Mouse (Mus musculus): ENCODE data around the gene Slc13a2. TPM values are rescaled to one million over a fixed set of nuclear protein-coding genes. Genes with fewer than 3 reads are reported as not detected.

Gene Slc13a2
- polyA plus RNA-seq, 1 experiment from 2014 or later: 0.12 TPM

DNA sequence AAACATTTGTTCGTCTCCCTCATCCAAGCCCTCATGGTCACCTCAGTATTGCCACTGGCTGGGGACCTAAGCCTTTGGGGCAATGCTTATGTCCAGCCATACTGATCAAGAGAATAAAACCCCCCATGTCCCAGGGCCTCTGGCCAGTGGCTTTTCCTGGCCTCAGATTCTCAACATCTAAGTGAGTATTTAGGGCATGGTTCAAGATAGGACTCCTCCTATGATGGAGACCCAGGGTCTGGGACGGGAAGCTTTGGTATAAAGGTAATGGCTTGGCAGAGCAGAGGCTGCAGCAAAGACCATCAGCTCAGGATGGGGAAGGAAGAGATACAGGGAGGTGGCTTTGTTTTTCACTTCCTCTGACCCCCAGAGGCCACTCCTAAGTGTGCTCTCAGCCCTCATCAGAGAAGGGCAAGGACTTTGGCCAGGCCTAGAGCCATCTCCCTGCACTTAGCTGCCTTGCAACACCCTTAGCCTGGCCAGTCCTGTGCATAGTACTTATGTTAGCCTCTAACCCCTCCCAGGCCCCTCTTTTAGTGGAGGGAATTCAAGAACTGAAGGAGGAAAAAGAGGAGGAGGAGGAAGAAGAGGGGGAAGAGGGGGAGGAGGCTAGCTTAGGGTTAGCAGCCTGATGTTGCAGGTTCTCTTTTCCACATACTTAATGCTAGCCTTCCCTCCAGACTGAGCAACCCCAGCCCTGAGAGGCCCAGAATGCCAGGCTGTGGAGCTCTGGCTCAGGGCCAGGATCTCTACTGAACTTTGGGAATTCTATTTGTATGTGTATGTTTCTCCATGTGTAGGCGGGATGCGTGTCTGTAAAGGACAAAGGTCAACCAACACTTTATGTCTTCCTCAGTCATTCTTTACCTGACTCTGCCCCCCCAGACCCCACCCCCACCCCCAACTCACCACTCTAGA is 72.3 kb downstream of the Slc13a2 start:
- Histone ChIP-seq H3K27ac (ENCODE audit: low read depth) (no peak overlapping the region), H3K27me3 (replicated peaks; ENCODE audit: control insufficient read depth, insufficient read depth, low read length) (no peaks in the 10 kb centered on the region), H3K9me3 (ENCODE audit: control insufficient read depth, low read length) (no peaks in the 10 kb centered on the region), H3K4me1 (replicated peaks; ENCODE audit: control insufficient read depth, insufficient read depth, low read length) (peaks cover 25% of the 10 kb centered on the region), H3K36me3 (ENCODE audit: control insufficient read depth, insufficient read depth, low read length) (peaks cover 11% of the 10 kb centered on the region; the same call in 1 of the 2 replicates), H3K4me3 (ENCODE audit: low read depth, low read length) (no peak overlapping the region), H3K9ac (ENCODE audit: low read length) (no peak overlapping the region), H3K4me2 (ENCODE audit: low read length) (no peak overlapping the region)
- no peak for ATAC-seq (replicated peaks; ENCODE audit: low FRiP score, low TSS enrichment, low read depth)
- no peak for DNase-seq (ENCODE audit: low spot score)
- WGBS: 60% methylated on average over 4 of the region's 4 CpGs

DNA sequence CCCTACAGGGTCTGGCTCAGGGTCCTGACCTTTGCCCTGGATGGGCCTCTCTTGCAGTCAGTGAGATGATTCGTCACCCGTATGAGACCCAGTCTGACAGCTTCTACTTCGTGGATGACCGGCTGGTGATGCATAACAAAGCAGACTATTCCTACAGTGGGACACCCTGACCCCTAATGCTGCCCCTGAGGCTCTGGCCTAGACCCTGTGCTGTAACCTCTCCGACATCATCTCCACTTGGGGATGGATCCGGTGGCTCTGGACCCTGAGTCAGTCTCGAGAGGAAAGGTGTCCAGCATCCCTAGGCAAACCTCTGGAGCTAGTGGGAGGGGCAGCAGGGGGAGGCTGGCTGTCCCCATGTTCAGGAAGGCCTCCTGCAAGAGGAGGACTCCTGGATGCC is 73.5 kb downstream of the Slc13a2 start:
- WGBS: 42% methylated on average over 7 of the region's 7 CpGs
- no peak for ATAC-seq (replicated peaks; ENCODE audit: low FRiP score, low TSS enrichment, low read depth)

DNA sequence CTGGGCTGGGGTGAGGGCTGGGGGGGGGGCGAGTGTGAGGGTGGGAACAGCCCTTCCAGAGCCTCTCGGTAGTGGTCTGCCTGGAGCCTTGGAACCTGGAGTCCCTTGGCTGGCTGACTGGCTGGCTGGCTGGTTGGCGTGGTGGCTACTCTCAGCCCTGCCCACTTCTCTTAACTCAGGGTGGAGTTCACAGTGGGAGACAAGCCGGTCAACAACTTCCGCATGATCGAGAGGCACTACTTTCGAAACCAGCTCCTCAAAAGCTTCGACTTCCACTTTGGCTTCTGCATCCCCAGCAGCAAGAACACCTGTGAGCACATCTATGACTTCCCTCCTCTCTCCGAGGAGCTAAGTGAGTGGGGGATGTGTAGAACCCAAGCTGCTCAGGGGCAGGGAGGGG is 74.1 kb downstream of the Slc13a2 start:
- DNase-seq (ENCODE audit: low spot score): no peak
- no peak for ATAC-seq (replicated peaks; ENCODE audit: low FRiP score, low TSS enrichment, low read depth)
- peaks cover 11% of the 10 kb centered on the region; the same call in 1 of the 2 replicates for H3K36me3 ChIP-seq (ENCODE audit: control insufficient read depth, insufficient read depth, low read length)
- H3K27ac ChIP-seq (ENCODE audit: low read depth): no peak overlapping the region
- no peak overlapping the region for H3K4me2 ChIP-seq (ENCODE audit: low read length)
- H3K27me3 ChIP-seq (replicated peaks; ENCODE audit: control insufficient read depth, insufficient read depth, low read length): no peaks in the 10 kb centered on the region
- H3K9ac ChIP-seq (ENCODE audit: low read length): no peak overlapping the region
- H3K4me1 ChIP-seq (replicated peaks; ENCODE audit: control insufficient read depth, insufficient read depth, low read length): peaks cover 32% of the 10 kb centered on the region
- no peak overlapping the region for H3K4me3 ChIP-seq (ENCODE audit: low read depth, low read length)
- no peaks in the 10 kb centered on the region for H3K9me3 ChIP-seq (ENCODE audit: control insufficient read depth, low read length)
- 84% methylated on average over 9 of the region's 9 CpGs for WGBS

More for the DNA sequence above, 73.5 kb downstream of the Slc13a2 start:
- no peak for DNase-seq (ENCODE audit: low spot score)
- peaks cover 32% of the 10 kb centered on the region for H3K4me1 ChIP-seq (replicated peaks; ENCODE audit: control insufficient read depth, insufficient read depth, low read length)
- H3K36me3 ChIP-seq (ENCODE audit: control insufficient read depth, insufficient read depth, low read length): peaks cover 11% of the 10 kb centered on the region; the same call in 1 of the 2 replicates
- no peak overlapping the region for H3K4me3 ChIP-seq (ENCODE audit: low read depth, low read length)
- no peaks in the 10 kb centered on the region for H3K9me3 ChIP-seq (ENCODE audit: control insufficient read depth, low read length)
- no peak overlapping the region for H3K27ac ChIP-seq (ENCODE audit: low read depth)
- H3K27me3 ChIP-seq (replicated peaks; ENCODE audit: control insufficient read depth, insufficient read depth, low read length): no peaks in the 10 kb centered on the region
- H3K9ac ChIP-seq (ENCODE audit: low read length): no peak overlapping the region
- no peak overlapping the region for H3K4me2 ChIP-seq (ENCODE audit: low read length)

Other genes with a start within 250 kb of the Slc13a2 start
- 15.2 and 15.4 TPM in 2 replicates for gene Nek8, start 245.5 kb downstream of the Slc13a2 start, polyA plus RNA-seq (2014; fragmentation: Nextera tagmentation; extraction: Ambion mirVana)
- 37.5 and 38.8 TPM in 2 replicates for gene Tlcd1, start 245.5 kb downstream of the Slc13a2 start, polyA plus RNA-seq (2014; fragmentation: Nextera tagmentation; extraction: Ambion mirVana)
- 1,790 and 1,870 TPM in 2 replicates for gene Rpl23a, start 238.6 kb downstream of the Slc13a2 start, polyA plus RNA-seq (2014; fragmentation: Nextera tagmentation; extraction: Ambion mirVana)
- gene Rab34, start 233.8 kb downstream of the Slc13a2 start, polyA plus RNA-seq (2014; fragmentation: Nextera tagmentation; extraction: Ambion mirVana): 121 and 141 TPM in 2 replicates
- gene Proca1, start 228.8 kb downstream of the Slc13a2 start, polyA plus RNA-seq (2014; fragmentation: Nextera tagmentation; extraction: Ambion mirVana): 1.4 and 2.1 TPM in 2 replicates
- gene Sdf2, start 176.5 kb downstream of the Slc13a2 start, polyA plus RNA-seq (2014; fragmentation: Nextera tagmentation; extraction: Ambion mirVana): 77.4 and 86.7 TPM in 2 replicates
- gene Supt6, start 176.2 kb downstream of the Slc13a2 start, polyA plus RNA-seq (2014; fragmentation: Nextera tagmentation; extraction: Ambion mirVana): 26.4 and 28.0 TPM in 2 replicates
- gene 2610507B11Rik, start 160.5 kb downstream of the Slc13a2 start, polyA plus RNA-seq (2014; fragmentation: Nextera tagmentation; extraction: Ambion mirVana): 74.4 and 75.6 TPM in 2 replicates
- 0.17 and 0.24 TPM in 2 replicates for gene BC030499, start 131.4 kb downstream of the Slc13a2 start, polyA plus RNA-seq (2014; fragmentation: Nextera tagmentation; extraction: Ambion mirVana)
- gene Spag5, start 120.7 kb downstream of the Slc13a2 start, polyA plus RNA-seq (2014; fragmentation: Nextera tagmentation; extraction: Ambion mirVana): 34.1 and 40.0 TPM in 2 replicates
- 20.0 and 21.1 TPM in 2 replicates for gene Aldoc, start 99.2 kb downstream of the Slc13a2 start, polyA plus RNA-seq (2014; fragmentation: Nextera tagmentation; extraction: Ambion mirVana)
- 76.2 and 79.1 TPM in 2 replicates for gene Pigs, start 93.8 kb downstream of the Slc13a2 start, polyA plus RNA-seq (2014; fragmentation: Nextera tagmentation; extraction: Ambion mirVana)
- gene Unc119, start 78.7 kb downstream of the Slc13a2 start, polyA plus RNA-seq (2014; fragmentation: Nextera tagmentation; extraction: Ambion mirVana): 39.8 and 42.8 TPM in 2 replicates
- gene Foxn1, start 35.7 kb downstream of the Slc13a2 start, polyA plus RNA-seq (2014; fragmentation: Nextera tagmentation; extraction: Ambion mirVana): not detected in 2 replicates
- gene Slc46a1, start 43.5 kb upstream of the Slc13a2 start, polyA plus RNA-seq (2014; fragmentation: Nextera tagmentation; extraction: Ambion mirVana): 12.4 and 12.8 TPM in 2 replicates
- 3.9 and 4.2 TPM in 2 replicates for gene Sarm1, start 75.5 kb upstream of the Slc13a2 start, polyA plus RNA-seq (2014; fragmentation: Nextera tagmentation; extraction: Ambion mirVana)
- gene Vtn, start 76.9 kb upstream of the Slc13a2 start, polyA plus RNA-seq (2014; fragmentation: Nextera tagmentation; extraction: Ambion mirVana): 0.89 and 9.1 TPM in 2 replicates
- gene Sebox, start 81.2 kb upstream of the Slc13a2 start, polyA plus RNA-seq (2014; fragmentation: Nextera tagmentation; extraction: Ambion mirVana): not detected in 2 replicates
- gene Tmem199, start 90.0 kb upstream of the Slc13a2 start, polyA plus RNA-seq (2014; fragmentation: Nextera tagmentation; extraction: Ambion mirVana): 57.9 and 63.2 TPM in 2 replicates
- 146 and 147 TPM in 2 replicates for gene Poldip2, start 90.0 kb upstream of the Slc13a2 start, polyA plus RNA-seq (2014; fragmentation: Nextera tagmentation; extraction: Ambion mirVana)
- 83.3 and 86.7 TPM in 2 replicates for gene Tnfaip1, start 114.1 kb upstream of the Slc13a2 start, polyA plus RNA-seq (2014; fragmentation: Nextera tagmentation; extraction: Ambion mirVana)
- 117 and 123 TPM in 2 replicates for gene Ift20, start 114.1 kb upstream of the Slc13a2 start, polyA plus RNA-seq (2014; fragmentation: Nextera tagmentation; extraction: Ambion mirVana)
- 131 and 160 TPM in 2 replicates for gene Tmem97, start 128.6 kb upstream of the Slc13a2 start, polyA plus RNA-seq (2014; fragmentation: Nextera tagmentation; extraction: Ambion mirVana)

Data from intestine, embryonic 14.5 days (tissue).